Mouse (Mus musculus) cortical plate, adult 2 months (tissue): Measurements from ENCODE around the gene Thop1.
"Not testable (repeated sequence)": the region's sequence is repeated elsewhere in the genome, so short reads cannot be mapped to it uniquely, and the experiment has no call there.

Experiments used
- CTCF ChIP-seq: fragments of 200-500 bp; IDR thresholded peaks from 2 replicates; pipeline ENCODE4 v1.5.1; 2011; ENCODE audit warnings: mild to moderate bottlenecking, control low read depth, low read length; ENCODE audit not compliant: insufficient read depth; ENCODE audit errors: extremely low read depth
- POLR2A ChIP-seq: fragments of 200-500 bp; IDR thresholded peaks from 2 replicates; pipeline ENCODE4 v1.6.1; 2011; ENCODE audit warnings: mild to moderate bottlenecking, low read length, control low read depth; ENCODE audit not compliant: insufficient read depth; ENCODE audit errors: extremely low read depth

DNA sequence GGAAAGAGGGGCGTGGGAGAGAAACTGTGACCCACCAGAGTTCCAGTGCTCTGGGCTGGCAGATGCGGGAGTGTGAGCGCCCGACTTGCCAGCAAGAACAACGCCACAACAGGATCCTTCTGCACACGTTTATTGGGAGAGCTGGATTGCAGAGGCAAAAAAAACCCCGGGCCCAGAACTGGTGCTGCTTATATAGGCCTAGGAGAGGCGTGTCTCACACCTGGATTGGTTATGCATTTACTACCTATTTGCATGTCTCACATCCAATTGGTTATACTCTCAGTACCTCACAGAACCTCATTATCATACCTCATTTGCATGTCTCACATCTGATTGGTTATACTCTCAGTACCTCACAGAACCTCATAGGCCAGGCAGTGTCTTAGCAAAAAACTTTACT lies 5.3 kb upstream of the Thop1 start:
- not testable (repeated sequence) for TF ChIP-seq CTCF, POLR2A
